Mouse (Mus musculus): ENCODE results near the gene Mrps18a.

Gene Mrps18a

GRCm38 (mm10) chr17:46101906-46102305 lies 8.9 kb upstream of the Mrps18a start:
- 93% methylated on average over 9 of the region's 9 CpGs for WGBS

GRCm38 (mm10) chr17:46102608-46103159 lies 8.1 kb upstream of the Mrps18a start:
- 69% methylated on average over 8 of the region's 8 CpGs for WGBS

GRCm38 (mm10) chr17:46104487-46104886 lies 6.3 kb upstream of the Mrps18a start:
- WGBS: 51% methylated on average over 12 of the region's 12 CpGs

- 43% methylated on average over 4 of the region's 4 CpGs for WGBS
Measured at GRCm38 (mm10) chr17:46108286-46108685, 2.5 kb upstream of the Mrps18a start.

- 52% methylated on average over 2 of the region's 2 CpGs for WGBS
Measured at GRCm38 (mm10) chr17:46115489-46115888, 4.7 kb downstream of the Mrps18a start.

- 73% methylated on average over 11 of the region's 11 CpGs for WGBS
Measured at GRCm38 (mm10) chr17:46116138-46116537, 5.4 kb downstream of the Mrps18a start.

- WGBS: 76% methylated on average over 3 of the region's 3 CpGs
Measured at GRCm38 (mm10) chr17:46116881-46117280, 6.1 kb downstream of the Mrps18a start.

GRCm38 (mm10) chr17:46117623-46118422 lies 7.0 kb downstream of the Mrps18a start:
- 80% methylated on average over 13 of the region's 13 CpGs for WGBS

- 70% methylated on average over 4 of the region's 4 CpGs for WGBS
Measured at GRCm38 (mm10) chr17:46118423-46118850, 7.7 kb downstream of the Mrps18a start.

GRCm38 (mm10) chr17:46119641-46120040 lies 8.9 kb downstream of the Mrps18a start:
- 53% methylated on average over 10 of the region's 10 CpGs for WGBS

GRCm38 (mm10) chr17:46122791-46123190 lies 12.0 kb downstream of the Mrps18a start:
- 97% methylated on average over 4 of the region's 4 CpGs for WGBS

- 94% methylated on average over 4 of the region's 4 CpGs for whole genome bisulfite sequencing
Measured at GRCm38 (mm10) chr17:46123285-46123684, 12.5 kb downstream of the Mrps18a start.

- 92% methylated on average over 12 of the region's 12 CpGs for WGBS
Measured at GRCm38 (mm10) chr17:46123953-46124700, 13.3 kb downstream of the Mrps18a start.

- WGBS: 82% methylated on average over 6 of the region's 6 CpGs
Measured at GRCm38 (mm10) chr17:46126608-46127007, 15.8 kb downstream of the Mrps18a start.

- WGBS: 76% methylated on average over 6 of the region's 6 CpGs
Measured at GRCm38 (mm10) chr17:46127814-46128493, 17.2 kb downstream of the Mrps18a start.

GRCm38 (mm10) chr17:46129741-46130498 lies 19.1 kb downstream of the Mrps18a start:
- 64% methylated on average over 13 of the region's 13 CpGs for WGBS

GRCm38 (mm10) chr17:46132058-46132718 lies 21.4 kb downstream of the Mrps18a start:
- 21% methylated on average over 12 of the region's 12 CpGs for WGBS

- WGBS: 55% methylated on average over 8 of the region's 8 CpGs
Measured at GRCm38 (mm10) chr17:46132862-46133261, 22.1 kb downstream of the Mrps18a start.

GRCm38 (mm10) chr17:46138563-46139236 lies 27.9 kb downstream of the Mrps18a start:
- WGBS: 80% methylated on average over 8 of the region's 8 CpGs

- 86% methylated on average over 3 of the region's 3 CpGs for WGBS
Measured at GRCm38 (mm10) chr17:46139872-46140271, 29.1 kb downstream of the Mrps18a start.

Data from cerebral cortex, adult 2 months (tissue).